Mouse (Mus musculus) kidney, adult 2 months (tissue): ENCODE results near the gene Spata33.
A peak's percentile ranks its signal among the peaks of the same experiment; 100 is the strongest.

ENCODE experiments used
- CTCF ChIP-seq: fragments of 200-500 bp; conservative IDR thresholded peaks from 2 replicates; pipeline ENCODE4 v1.5.1; 2011; ENCODE audit warnings: low read depth, mild to moderate bottlenecking, control low read depth, low read length, moderate library complexity, mixed read lengths; ENCODE audit not compliant: insufficient read depth, insufficient read length
- POLR2A ChIP-seq: fragments of 200-500 bp; IDR thresholded peaks from one replicate; pipeline ENCODE4 v1.6.1; 2011; ENCODE audit warnings: low read depth, low read length, control low read depth

DNA sequence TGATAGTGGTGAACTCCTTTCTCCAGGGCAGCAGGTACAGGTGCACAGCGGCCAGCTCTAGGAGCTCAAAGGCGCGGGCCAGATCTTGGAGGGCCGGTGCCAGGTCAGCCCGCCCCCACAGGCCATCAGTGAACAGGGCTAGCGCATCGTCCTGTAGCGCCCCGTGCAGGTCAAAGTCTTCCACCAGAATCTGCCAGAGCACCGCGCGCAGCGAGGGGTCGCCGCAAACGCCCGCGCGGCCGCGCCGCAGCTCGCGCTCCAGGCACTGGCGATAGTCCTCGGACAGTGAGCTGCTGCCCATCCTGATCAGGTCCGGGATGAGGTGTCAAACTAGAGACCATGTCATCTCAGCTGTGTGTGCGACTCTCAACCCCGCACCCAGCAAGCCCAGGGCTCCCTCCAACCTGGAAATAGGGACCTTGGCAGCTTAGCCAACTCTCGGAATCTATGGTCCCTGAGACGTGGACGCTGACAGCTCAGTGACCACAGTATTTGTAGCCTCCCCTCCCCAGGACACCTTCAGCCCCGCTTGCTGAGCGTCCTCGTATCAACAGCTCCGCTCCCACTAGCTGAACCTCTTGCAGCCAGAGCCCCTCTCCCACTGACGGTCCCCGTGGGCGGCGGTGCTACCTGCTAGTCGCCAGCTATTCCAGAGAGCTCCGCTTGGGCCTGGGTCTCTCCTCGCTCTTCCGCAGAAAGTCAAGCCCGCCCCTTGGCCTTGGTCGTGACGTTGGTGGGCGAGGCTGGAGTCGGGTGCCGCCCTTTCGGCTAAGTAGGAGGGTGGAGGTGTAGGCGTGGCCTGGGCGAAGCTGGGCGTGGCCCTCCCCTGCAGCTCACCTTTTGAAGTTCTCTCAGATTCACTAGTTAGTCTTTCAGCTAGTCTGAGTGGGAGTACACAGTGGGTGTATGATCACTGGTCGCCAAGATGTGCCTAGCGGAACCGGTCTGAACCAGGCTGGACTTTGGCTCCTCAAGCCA lies 23.2 kb downstream of the Spata33 start, which contains the start of gene Spata2l:
- TF ChIP-seq CTCF = 0 out of 2 replicates have a peak, but pooled peaks have one; percentile 19
- TF ChIP-seq POLR2A = no peak
